Mouse (Mus musculus) hindbrain, embryonic 15.5 days (tissue): ENCODE results near the gene Dscam. TPM values are rescaled to one million over a fixed set of nuclear protein-coding genes. Genes with fewer than 3 reads are reported as not detected.

ENCODE experiments used
- ATAC-seq: fragments of 200-750 bp; cut with Nextera tagmentation; 2 replicates; pipeline ENCODE4 v1.8.0; 2017; ENCODE audit warnings: low read depth, moderate number of reproducible peaks, moderate TSS enrichment; ENCODE audit not compliant: low FRiP score
- H3K27ac ChIP-seq: fragments of 300-500 bp; sonication (generic); replicated peaks from 2 replicates; pipeline ENCODE4 v1.5.1; 2015; ENCODE audit warnings: mild to moderate bottlenecking, inconsistent platforms
- H3K27me3 ChIP-seq: fragments of 300-500 bp; sonication (generic); 2 replicates; pipeline ENCODE4 v1.6.1; 2015; ENCODE audit warnings: control low read depth, inconsistent platforms
- H3K36me3 ChIP-seq: fragments of 300-500 bp; sonication (generic); 2 replicates; pipeline ENCODE4 v1.6.1; 2015; ENCODE audit warnings: control low read depth, inconsistent platforms
- H3K4me1 ChIP-seq: fragments of 300-500 bp; sonication (generic); replicated peaks from 2 replicates; pipeline ENCODE4 v1.6.1; 2015; ENCODE audit warnings: control low read depth, inconsistent platforms
- H3K4me2 ChIP-seq: fragments of 300-500 bp; sonication (generic); 2 replicates; pipeline ENCODE4 v1.6.1; 2015; ENCODE audit warnings: moderate library complexity, mild to moderate bottlenecking, inconsistent platforms
- H3K4me3 ChIP-seq: fragments of 300-500 bp; sonication (generic); 2 replicates; pipeline ENCODE4 v1.5.1; 2015; ENCODE audit warnings: mild to moderate bottlenecking, inconsistent platforms
- H3K9ac ChIP-seq: fragments of 300-500 bp; sonication (generic); 2 replicates; pipeline ENCODE4 v1.6.1; 2015; ENCODE audit warnings: inconsistent platforms
- H3K9me3 ChIP-seq: fragments of 300-500 bp; sonication (generic); 2 replicates; pipeline ENCODE4 v1.6.1; 2016; ENCODE audit warnings: control low read depth, inconsistent platforms
- WGBS: fragments of 180-500 bp; shearing (Covaris S2); methylation state at CpG from one replicate; pipeline ENCODE4 v1.1.7; 2015; 5-methylcytosine and 5-hydroxymethylcytosine counted together
- polyA plus RNA-seq: library from polyadenylated mRNA; unstranded; fragments of >200 nt; fragmentation: Nextera tagmentation; extraction: Ambion mirVana; gene quantifications from 2 replicates; pipeline ENCODE4 v1.2.1, GENCODE M21; 2015

Dscam gene
- polyA plus RNA-seq, 1 experiment from 2014 or later, result 15.1 TPM

GRCm38 (mm10) chr16:96926977-96927376, 243.6 kb downstream of the Dscam start:
- H3K4me1 ChIP-seq, result peaks cover 15% of the 10 kb centered on the region

GRCm38 (mm10) chr16:96923941-96924340, 246.6 kb downstream of the Dscam start:
- 93% methylated on average over 4 of the region's 4 CpGs for WGBS
- no peak overlapping the region for H3K27ac ChIP-seq
- H3K4me3 ChIP-seq, result no peak overlapping the region
- H3K27me3 ChIP-seq, result no peaks in the 10 kb centered on the region
- no peaks in the 10 kb centered on the region for H3K9me3 ChIP-seq
- no peak for ATAC-seq
- no peak overlapping the region for H3K9ac ChIP-seq
- peaks cover 38% of the 10 kb centered on the region for H3K4me1 ChIP-seq
- no peaks in the 10 kb centered on the region for H3K36me3 ChIP-seq
- H3K4me2 ChIP-seq, result no peak overlapping the region

More at GRCm38 (mm10) chr16:96926977-96927376, 243.6 kb downstream of the Dscam start:
- Histone ChIP-seq H3K27ac (peak overlapping the region; percentile 66), H3K9me3 (no peaks in the 10 kb centered on the region), H3K9ac (no peak overlapping the region), H3K4me2 (no peak overlapping the region), H3K27me3 (no peaks in the 10 kb centered on the region), H3K36me3 (no peaks in the 10 kb centered on the region), H3K4me3 (no peak overlapping the region)
- WGBS, result 29% methylated on average over 3 of the region's 3 CpGs
- peak; percentile 84 for ATAC-seq

GRCm38 (mm10) chr16:96914495-96914894, 256.1 kb downstream of the Dscam start:
- H3K36me3 ChIP-seq, result no peaks in the 10 kb centered on the region
- H3K9ac ChIP-seq, result no peak overlapping the region
- no peak overlapping the region for H3K4me2 ChIP-seq
- H3K4me1 ChIP-seq, result peaks cover 15% of the 10 kb centered on the region
- no peak for ATAC-seq
- H3K4me3 ChIP-seq, result no peak overlapping the region
- H3K9me3 ChIP-seq, result no peaks in the 10 kb centered on the region
- H3K27ac ChIP-seq, result no peak overlapping the region
- 86% methylated on average over 3 of the region's 3 CpGs for WGBS
- no peaks in the 10 kb centered on the region for H3K27me3 ChIP-seq

- Histone ChIP-seq H3K4me3 (no peak overlapping the region), H3K4me2 (no peak overlapping the region), H3K4me1 (peaks cover 13% of the 10 kb centered on the region), H3K9ac (no peak overlapping the region), H3K9me3 (no peaks in the 10 kb centered on the region), H3K27ac (peak overlapping the region; percentile 39; the same call in 1 of the 2 replicates), H3K36me3 (no peaks in the 10 kb centered on the region), H3K27me3 (no peaks in the 10 kb centered on the region)
- WGBS, result 67% methylated on average over 7 of the region's 7 CpGs
- ATAC-seq, result no peak
Observed at GRCm38 (mm10) chr16:96912836-96913235, 257.7 kb downstream of the Dscam start.

GRCm38 (mm10) chr16:96912103-96912502, 258.4 kb downstream of the Dscam start:
- H3K36me3 ChIP-seq, result no peaks in the 10 kb centered on the region
- H3K27ac ChIP-seq, result peak overlapping the region; percentile 39; the same call in 1 of the 2 replicates
- H3K4me2 ChIP-seq, result no peak overlapping the region
- H3K9ac ChIP-seq, result no peak overlapping the region
- 91% methylated on average over 2 of the region's 2 CpGs for WGBS
- H3K4me3 ChIP-seq, result no peak overlapping the region
- H3K4me1 ChIP-seq, result peaks cover 13% of the 10 kb centered on the region
- H3K27me3 ChIP-seq, result no peaks in the 10 kb centered on the region
- no peak for ATAC-seq
- no peaks in the 10 kb centered on the region for H3K9me3 ChIP-seq

- H3K9ac ChIP-seq, result no peak overlapping the region
- no peak overlapping the region for H3K27ac ChIP-seq
- no peak overlapping the region for H3K4me3 ChIP-seq
- H3K27me3 ChIP-seq, result no peaks in the 10 kb centered on the region
- peaks cover 13% of the 10 kb centered on the region for H3K4me1 ChIP-seq
- no peak overlapping the region for H3K4me2 ChIP-seq
- no peaks in the 10 kb centered on the region for H3K36me3 ChIP-seq
- no peak for ATAC-seq
- WGBS, result 70% methylated on average over 4 of the region's 4 CpGs
- no peaks in the 10 kb centered on the region for H3K9me3 ChIP-seq
Observed at GRCm38 (mm10) chr16:96910405-96911164, 260.0 kb downstream of the Dscam start.

GRCm38 (mm10) chr16:96907818-96908217, 262.7 kb downstream of the Dscam start:
- Histone ChIP-seq H3K9ac (no peak overlapping the region), H3K4me2 (no peak overlapping the region), H3K36me3 (no peaks in the 10 kb centered on the region), H3K9me3 (no peaks in the 10 kb centered on the region), H3K27ac (no peak overlapping the region), H3K4me3 (no peak overlapping the region), H3K27me3 (no peaks in the 10 kb centered on the region), H3K4me1 (peaks cover 14% of the 10 kb centered on the region)
- whole genome bisulfite sequencing, result 93% methylated on average over 1 of the region's 1 CpGs
- ATAC-seq, result no peak

- Histone ChIP-seq H3K27me3 (no peaks in the 10 kb centered on the region), H3K9me3 (no peaks in the 10 kb centered on the region), H3K4me1 (peaks cover 9% of the 10 kb centered on the region), H3K27ac (no peak overlapping the region), H3K9ac (no peak overlapping the region), H3K4me2 (no peak overlapping the region), H3K4me3 (no peak overlapping the region), H3K36me3 (no peaks in the 10 kb centered on the region)
- 73% methylated on average over 1 of the region's 1 CpGs for WGBS
- ATAC-seq, result no peak
Observed at GRCm38 (mm10) chr16:96907081-96907480, 263.5 kb downstream of the Dscam start.

- Histone ChIP-seq H3K27ac (no peak overlapping the region), H3K36me3 (no peaks in the 10 kb centered on the region), H3K4me1 (peaks cover 9% of the 10 kb centered on the region), H3K4me2 (no peak overlapping the region), H3K9me3 (no peaks in the 10 kb centered on the region), H3K9ac (no peak overlapping the region), H3K4me3 (no peak overlapping the region), H3K27me3 (no peaks in the 10 kb centered on the region)
- 84% methylated on average over 2 of the region's 2 CpGs for WGBS
- ATAC-seq, result no peak
Observed at GRCm38 (mm10) chr16:96906630-96907029, 263.9 kb downstream of the Dscam start.

- Histone ChIP-seq H3K27ac (peak overlapping the region; percentile 37), H3K9ac (no peak overlapping the region), H3K4me3 (no peak overlapping the region), H3K36me3 (no peaks in the 10 kb centered on the region), H3K4me2 (no peak overlapping the region), H3K9me3 (no peaks in the 10 kb centered on the region), H3K4me1 (peaks cover 9% of the 10 kb centered on the region), H3K27me3 (no peaks in the 10 kb centered on the region)
- 60% methylated on average over 2 of the region's 2 CpGs for WGBS
- ATAC-seq, result no peak
Observed at GRCm38 (mm10) chr16:96904761-96905160, 265.8 kb downstream of the Dscam start.

- Histone ChIP-seq H3K36me3 (no peaks in the 10 kb centered on the region), H3K27me3 (no peaks in the 10 kb centered on the region), H3K4me3 (no peak overlapping the region), H3K27ac (peak overlapping the region; percentile 37), H3K9ac (no peak overlapping the region), H3K4me1 (peaks cover 9% of the 10 kb centered on the region), H3K9me3 (no peaks in the 10 kb centered on the region), H3K4me2 (no peak overlapping the region)
- ATAC-seq, result peak; percentile 51; the same call in 1 of the 2 replicates
- 14% methylated on average over 2 of the region's 2 CpGs for WGBS
Observed at GRCm38 (mm10) chr16:96904359-96904758, 266.2 kb downstream of the Dscam start.

GRCm38 (mm10) chr16:96902596-96902995, 268.0 kb downstream of the Dscam start:
- Histone ChIP-seq H3K9me3 (no peaks in the 10 kb centered on the region), H3K27me3 (no peaks in the 10 kb centered on the region), H3K36me3 (no peaks in the 10 kb centered on the region), H3K4me2 (no peak overlapping the region), H3K4me3 (no peak overlapping the region), H3K9ac (no peak overlapping the region), H3K27ac (no peak overlapping the region), H3K4me1 (peaks cover 9% of the 10 kb centered on the region)
- ATAC-seq, result no peak
